Mouse (Mus musculus) lung, postnatal 0 days (tissue): Measurements from ENCODE around the gene Il17c.

Experiments
- CTCF ChIP-seq: IDR thresholded peaks from 2 replicates; pipeline ENCODE4 v1.5.1; 2016; ENCODE audit warnings: antibody characterized with exemption, mild to moderate bottlenecking
- EP300 ChIP-seq: IDR thresholded peaks from 2 replicates; pipeline ENCODE4 v1.6.1; 2016; ENCODE audit warnings: antibody characterized with exemption, mild to moderate bottlenecking, control low read depth

DNA sequence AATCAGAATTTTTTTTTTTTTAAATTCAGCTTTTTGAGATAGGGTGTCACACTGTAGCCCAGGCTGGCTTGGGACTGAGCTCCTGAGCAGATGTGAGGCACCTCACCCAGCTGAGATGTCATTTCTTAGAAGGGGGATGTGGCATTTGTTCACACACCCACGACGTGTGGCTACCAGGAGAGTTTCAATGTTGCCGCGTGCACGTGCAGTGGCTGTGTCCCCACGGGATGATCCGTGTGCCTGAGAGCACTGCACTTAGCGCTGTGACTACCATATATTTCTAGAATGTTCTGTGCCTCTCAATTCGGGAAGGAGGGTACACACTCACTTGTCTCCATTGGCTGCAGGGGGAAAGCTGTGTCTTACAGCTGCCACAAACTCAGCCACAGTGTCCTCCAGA lies 14.3 kb downstream of the Il17c start:
- TF ChIP-seq CTCF (no peak), EP300 (no peak)
